Mouse (Mus musculus) heart, adult 8-10 months (tissue): ENCODE results near the gene Mup3. TPM values are rescaled to one million over a fixed set of nuclear protein-coding genes. Genes with fewer than 3 reads are reported as not detected.
"Not testable (repeated sequence)": the region's sequence is repeated elsewhere in the genome, so short reads cannot be mapped to it uniquely, and the experiment has no call there.

ENCODE experiments used
- DNase-seq: peaks from one replicate; pipeline ENCODE4 v3.0.0; 2022; ENCODE audit warnings: low spot score
- total RNA-seq, 4 experiments: library from RNA; stranded (reverse); gene quantifications; 2 replicates each; pipeline ENCODE4 v1.2.4; 2022

Gene Mup3
- not detected for total RNA-seq

DNA sequence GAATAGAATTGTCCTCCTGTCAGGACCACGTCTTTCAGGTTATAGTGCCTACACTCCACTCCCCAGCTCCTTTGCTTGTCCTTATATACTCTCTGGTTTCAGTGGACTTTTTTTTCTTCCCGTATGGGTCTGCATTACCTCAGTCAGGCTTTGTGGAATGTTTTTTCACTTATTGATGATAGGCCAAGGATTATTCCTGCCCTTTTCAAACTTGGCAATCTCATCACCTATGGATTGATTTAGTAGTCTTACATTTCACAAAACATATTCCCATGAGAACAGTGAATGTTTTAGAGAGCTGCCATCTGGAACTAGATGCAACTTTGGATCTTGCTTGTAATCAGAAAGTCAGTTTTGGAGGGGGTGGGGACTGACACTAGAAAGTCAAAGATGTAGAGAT, at the start of gene Mup3:
TSS of gene Mup3 (minus strand) at position 102 of the 400 bp plus-strand sequence.
- DNase-seq, result no peak

DNA sequence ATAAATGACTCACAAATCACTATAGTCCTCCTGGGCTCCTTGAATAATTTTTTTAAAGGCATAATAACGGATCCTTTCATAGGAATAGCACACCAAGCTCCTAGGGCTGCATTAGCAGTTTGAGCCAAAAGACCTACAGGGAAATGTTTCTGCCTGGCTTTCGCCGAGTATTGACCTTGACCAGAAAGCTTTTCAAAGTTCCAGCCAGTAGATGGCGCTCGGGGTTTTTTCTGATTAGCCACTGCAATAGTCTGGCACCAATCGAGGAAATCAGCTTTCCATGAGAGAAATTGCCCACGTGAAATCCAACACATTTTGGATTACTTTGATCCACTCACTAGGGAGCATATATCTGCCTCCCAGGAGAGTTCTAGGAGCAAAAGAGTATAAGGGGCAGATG, 46.6 kb upstream of the Mup3 start:
- DNase-seq, result peak; percentile 18

DNA sequence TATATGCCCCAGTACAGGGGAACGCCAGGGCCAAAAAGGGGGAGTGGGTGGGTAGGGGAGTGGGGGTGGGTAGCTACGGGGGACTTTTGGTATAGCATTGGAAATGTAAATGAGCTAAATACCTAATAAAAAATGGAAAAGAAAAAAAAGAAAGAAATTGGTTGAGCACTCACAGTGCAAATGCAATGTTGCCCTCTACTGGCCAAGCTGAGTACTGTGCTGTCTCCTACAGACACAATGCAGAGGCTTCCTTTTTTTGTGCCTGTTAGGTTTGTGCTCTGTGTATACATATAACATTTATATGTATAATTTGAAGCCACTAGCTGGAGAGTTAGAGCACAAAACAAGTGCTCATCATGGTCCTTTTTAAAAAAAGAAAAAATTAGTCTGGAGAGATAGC, 16.2 kb upstream of the Mup3 start:
- not testable (repeated sequence) for DNase-seq

DNA sequence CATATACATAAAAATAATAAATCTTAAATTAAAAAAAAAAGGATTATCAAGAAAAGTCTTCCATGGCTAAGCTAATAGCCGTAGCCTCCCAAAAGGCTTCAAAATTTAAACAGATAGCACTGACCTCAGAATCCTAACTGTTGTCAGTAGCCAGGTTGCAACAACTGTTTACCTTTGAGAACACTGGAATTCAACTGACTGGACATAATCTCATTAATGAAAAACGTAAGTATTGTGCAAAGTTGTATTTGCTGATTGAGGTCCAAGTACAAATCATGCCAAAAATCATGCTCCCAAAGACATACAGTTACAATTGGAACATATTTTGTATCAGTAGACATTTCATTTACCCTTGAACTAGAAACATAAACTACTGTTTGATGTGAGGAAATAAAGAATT, 811 bp upstream of the Mup3 start:
- no peak for DNase-seq

DNA sequence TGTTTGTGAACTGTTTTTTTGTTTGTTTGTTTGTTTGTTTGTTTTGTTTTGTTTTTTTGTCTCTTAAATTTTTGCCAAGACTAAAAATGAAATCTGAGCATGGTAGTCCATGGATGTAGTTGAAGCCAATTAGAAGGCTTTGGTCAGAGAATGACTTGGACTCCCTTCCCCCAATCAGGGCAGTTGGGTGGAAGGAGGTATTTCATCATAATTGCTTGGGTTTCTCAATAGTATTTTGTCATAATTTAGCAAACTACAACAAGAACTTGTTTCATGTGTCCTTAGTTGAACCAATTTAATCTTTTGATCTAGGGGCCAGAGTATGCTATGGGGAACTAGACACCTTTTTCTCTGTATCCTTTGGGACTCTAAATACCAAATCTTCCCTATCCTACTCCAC, 4.4 kb downstream of the Mup3 start:
- DNase-seq, result no peak

DNA sequence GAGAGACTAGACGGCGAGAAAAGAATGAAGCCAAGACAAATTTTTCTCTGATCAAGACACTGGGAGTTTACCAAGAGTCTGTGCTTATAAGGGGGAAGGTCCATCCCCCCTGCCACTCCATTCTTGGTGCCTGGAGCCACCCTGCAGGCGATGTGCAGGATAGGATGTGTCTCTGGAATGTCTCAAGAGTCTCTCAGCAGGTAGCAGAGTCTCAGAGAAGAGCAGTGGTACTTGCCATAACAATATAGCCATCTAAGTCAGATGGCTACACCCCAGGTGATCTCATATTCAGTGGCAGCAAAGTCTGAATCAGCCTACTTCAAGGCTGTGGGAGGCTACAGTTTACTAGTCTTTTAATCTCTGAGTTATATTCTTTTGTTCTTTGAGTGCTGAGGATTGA, 12.0 kb downstream of the Mup3 start:
- DNase-seq, result no peak

DNA sequence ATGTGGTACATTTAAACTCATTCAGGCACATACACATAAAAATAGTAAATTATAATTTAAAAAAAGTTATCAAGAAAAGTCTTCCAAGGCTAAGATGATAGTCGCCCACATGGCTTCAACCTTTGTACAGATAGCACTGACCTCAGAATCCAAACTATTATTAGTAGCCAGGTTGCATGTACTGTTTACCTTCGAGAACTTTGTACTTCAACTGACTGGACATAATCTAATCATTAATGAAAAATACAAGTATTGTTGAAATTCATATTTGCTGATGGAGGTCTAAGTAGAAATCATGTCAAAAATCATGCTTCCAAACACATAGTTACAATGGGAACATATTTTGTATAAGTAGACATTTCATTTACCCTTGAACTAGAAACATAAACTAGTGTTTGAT, 32.4 kb downstream of the Mup3 start:
- not testable (repeated sequence) for DNase-seq

DNA sequence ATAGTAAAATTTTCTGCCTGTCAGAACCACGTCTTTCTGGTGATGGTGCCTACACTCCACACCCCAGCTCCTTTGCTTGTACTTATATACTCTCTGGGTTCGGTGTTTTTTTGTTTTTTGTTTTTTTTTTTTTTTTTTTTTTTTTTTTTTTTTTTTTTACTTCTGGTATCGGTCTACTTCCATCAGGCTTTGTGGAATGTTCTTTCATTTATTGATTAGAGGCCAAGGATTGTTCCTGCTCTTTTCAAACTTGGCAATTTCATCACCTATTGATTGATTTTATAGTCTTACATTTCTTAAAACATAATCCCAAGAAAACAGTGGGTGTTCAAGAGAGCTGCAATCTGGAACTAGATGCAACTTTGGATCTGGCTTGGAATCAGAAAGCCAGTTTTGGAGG, 33.1 kb downstream of the Mup3 start, which contains the start of gene Mup20:
TSS of gene Mup20 (minus strand) at position 101 of the 400 bp plus-strand sequence.
- not testable (repeated sequence) for DNase-seq

Other genes with a start within 250 kb of the Mup3 start
- not detected for gene Mup20, start 33.2 kb downstream of the Mup3 start, total RNA-seq
- not detected for gene Mup21, start 63.5 kb upstream of the Mup3 start, total RNA-seq
- 1 to 10 TPM; 1.1 to 1.9 (median 1.6) TPM for gene Zfp37, start 143.7 kb upstream of the Mup3 start, total RNA-seq
- gene Slc31a2, start 175.2 kb upstream of the Mup3 start, total RNA-seq, result 10 to 100 TPM; 18.9 to 23.0 (median 21.1) TPM